Mouse (Mus musculus): Measurements from ENCODE around the gene Mpv17l2. TPM values are rescaled to one million over a fixed set of nuclear protein-coding genes. Genes with fewer than 3 reads are reported as not detected.
A peak's percentile ranks its signal among the peaks of the same experiment; 100 is the strongest.

The Mpv17l2 gene
- total RNA-seq, 1 experiment from 2014 or later = 7.0 TPM

DNA sequence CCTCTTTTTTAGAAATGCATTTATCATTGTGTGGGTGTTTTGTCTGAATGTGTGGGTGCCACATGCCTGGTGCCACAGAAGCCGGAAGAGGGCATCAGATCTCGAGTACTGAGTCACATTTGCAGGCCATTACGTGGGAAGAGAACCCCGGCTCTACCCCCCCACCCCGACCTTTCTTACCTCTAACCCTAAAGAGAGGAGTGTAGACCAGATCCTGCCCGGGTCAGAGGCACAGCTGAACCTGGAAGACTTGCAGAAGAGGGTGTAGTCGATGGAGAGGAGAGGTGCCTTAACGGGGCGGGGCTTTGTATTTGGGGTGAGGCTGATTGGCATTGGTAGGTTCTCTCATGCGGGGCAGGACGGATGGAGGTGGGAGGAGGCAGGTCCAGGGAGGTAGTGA lies 15.9 kb downstream of the Mpv17l2 start:
- ATAC-seq (replicated peaks in 1 of 2; ENCODE audit: insufficient read depth in 1 of 2, low FRiP score in 2 of 2, low TSS enrichment in 1 of 2, low read depth in 1 of 2, poor library complexity in 2 of 2, severe bottlenecking in 2 of 2) = no peak

DNA sequence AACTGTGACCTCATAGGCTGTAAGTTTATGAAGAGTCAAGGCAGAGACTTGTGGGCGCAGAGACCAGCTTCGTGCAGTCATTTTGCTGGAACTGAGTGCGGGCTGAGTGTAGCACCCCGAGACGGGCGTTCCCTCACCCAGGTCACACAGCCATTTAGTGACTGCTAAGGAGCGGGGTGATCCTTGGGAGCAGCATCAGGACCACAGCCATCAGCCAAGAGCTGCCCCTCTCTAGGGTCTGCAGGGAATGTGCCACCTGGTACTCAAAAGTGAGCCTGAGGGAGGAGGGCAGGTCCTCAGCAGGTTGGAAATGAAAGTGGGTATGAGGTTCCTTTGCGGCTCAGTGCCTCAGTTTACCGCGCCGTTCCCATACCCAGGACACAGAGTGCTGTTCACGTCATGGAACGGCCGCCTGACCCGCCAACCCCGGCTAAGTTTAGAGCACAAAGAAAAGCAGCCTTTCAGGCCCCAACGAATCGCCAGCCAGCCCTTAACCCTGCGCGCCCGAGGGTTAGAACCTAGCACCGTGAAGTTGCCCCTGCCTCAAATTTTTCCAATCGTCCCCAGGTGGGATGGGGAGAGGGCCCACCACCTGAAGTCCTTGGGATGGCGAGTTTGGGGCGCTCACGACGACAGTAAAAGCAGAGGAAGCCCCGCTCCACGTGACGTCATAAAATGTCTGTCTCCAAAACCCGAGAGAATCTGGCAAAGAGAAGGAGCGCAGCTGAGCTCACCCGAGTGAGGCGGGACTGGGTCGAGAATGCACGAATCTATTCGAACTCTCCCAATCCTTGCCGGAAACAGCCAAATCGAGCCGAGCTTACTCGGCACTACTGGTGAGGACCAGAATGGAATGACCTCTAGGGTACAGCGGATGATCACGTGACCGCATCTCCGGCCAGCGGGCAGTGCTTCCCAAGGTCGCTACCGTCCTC lies 16.8 kb downstream of the Mpv17l2 start:
- ATAC-seq (replicated peaks in 1 of 2; ENCODE audit: insufficient read depth in 1 of 2, low FRiP score in 2 of 2, low TSS enrichment in 1 of 2, low read depth in 1 of 2, poor library complexity in 2 of 2, severe bottlenecking in 2 of 2) = peak in 1 of 2 experiments; percentile 24; a peak in 2 of 4 replicates

DNA sequence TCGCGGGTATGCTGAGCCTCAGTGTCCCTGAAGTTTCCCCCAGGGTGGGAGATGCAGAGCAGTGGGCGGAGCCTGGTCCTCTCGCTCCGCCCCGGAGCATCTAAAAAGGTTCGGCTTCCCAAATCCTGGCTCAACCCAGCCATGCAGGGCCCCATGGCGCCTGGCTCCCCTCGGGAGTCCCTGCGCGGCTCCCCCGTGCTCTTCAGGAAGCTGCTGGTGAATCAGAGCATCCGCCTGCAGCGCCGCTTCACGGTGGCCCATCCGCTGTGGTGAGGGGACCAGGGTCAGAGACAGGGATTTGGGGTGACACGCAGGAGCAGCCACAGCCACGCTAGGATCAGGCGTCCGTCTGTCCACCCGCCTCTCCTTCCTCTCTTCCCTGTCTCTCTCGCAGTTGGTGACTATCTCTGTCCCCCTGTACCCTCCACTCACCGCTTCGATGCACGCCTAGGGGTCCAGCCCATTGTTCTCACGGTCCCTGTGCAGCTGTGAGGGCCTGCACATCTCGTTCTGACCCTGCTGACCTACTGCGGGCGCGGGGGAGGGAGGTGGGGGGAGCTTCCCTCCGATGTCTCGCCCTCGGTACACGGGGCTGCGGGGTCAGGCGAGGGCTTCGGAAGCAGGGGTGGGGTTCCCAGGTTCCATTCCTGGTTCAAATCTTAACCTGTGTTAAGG lies 17.6 kb downstream of the Mpv17l2 start:
- no peak for ATAC-seq (replicated peaks in 1 of 2; ENCODE audit: insufficient read depth in 1 of 2, low FRiP score in 2 of 2, low TSS enrichment in 1 of 2, low read depth in 1 of 2, poor library complexity in 2 of 2, severe bottlenecking in 2 of 2)

- no peak for ATAC-seq (replicated peaks in 1 of 2; ENCODE audit: insufficient read depth in 1 of 2, low FRiP score in 2 of 2, low TSS enrichment in 1 of 2, low read depth in 1 of 2, poor library complexity in 2 of 2, severe bottlenecking in 2 of 2)
Observed at GRCm38 (mm10) chr8:70742176-70742575, 18.6 kb downstream of the Mpv17l2 start.

DNA sequence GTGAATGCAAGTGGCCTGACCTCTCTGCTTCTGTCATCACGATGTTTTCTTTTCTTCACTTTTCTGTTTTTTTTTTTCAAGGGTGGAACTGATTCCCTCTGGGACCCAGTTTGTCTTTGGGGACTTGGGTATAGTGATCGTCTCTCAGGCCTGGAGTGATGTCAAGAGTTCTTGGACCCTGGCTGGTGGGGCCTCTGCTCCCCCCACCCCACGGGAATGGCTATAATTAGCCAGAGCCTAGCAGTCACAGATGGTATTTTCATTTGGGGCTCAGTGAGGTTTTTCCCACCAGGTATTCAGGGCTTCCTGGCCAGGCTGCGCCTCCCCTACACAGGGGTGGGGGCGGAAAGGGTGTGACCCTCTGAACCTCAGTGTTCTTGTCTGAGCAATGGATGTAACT lies 19.1 kb downstream of the Mpv17l2 start:
- ATAC-seq (replicated peaks in 1 of 2; ENCODE audit: insufficient read depth in 1 of 2, low FRiP score in 2 of 2, low TSS enrichment in 1 of 2, low read depth in 1 of 2, poor library complexity in 2 of 2, severe bottlenecking in 2 of 2) = no peak

GRCm38 (mm10) chr8:70738211-70738610 lies 22.5 kb downstream of the Mpv17l2 start:
- no peak for ATAC-seq (replicated peaks in 1 of 2; ENCODE audit: insufficient read depth in 1 of 2, low FRiP score in 2 of 2, low TSS enrichment in 1 of 2, low read depth in 1 of 2, poor library complexity in 2 of 2, severe bottlenecking in 2 of 2)

GRCm38 (mm10) chr8:70737705-70738104 lies 23.0 kb downstream of the Mpv17l2 start:
- ATAC-seq (replicated peaks in 1 of 2; ENCODE audit: insufficient read depth in 1 of 2, low FRiP score in 2 of 2, low TSS enrichment in 1 of 2, low read depth in 1 of 2, poor library complexity in 2 of 2, severe bottlenecking in 2 of 2) = no peak

DNA sequence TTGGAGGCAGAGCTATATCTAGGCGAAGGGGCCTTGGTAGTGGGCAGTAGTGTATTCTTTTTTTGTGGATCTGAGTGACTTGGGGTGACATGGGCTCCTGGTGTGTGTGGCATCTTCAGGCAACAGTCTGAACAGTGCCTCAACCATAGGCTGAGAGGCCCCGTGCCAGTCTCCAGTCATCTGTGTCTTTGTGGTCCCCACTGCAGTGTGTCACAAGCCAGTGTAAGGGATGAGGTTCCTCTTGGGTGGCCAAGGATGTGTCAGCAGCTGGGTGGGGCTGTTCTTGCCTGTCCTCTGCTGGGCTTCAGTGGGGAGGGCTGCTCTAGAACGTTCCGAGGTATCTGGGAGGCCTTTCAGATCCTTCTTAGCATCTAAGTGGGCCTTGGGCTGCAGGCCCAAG lies 29.8 kb downstream of the Mpv17l2 start:
- no peak for ATAC-seq (replicated peaks in 1 of 2; ENCODE audit: insufficient read depth in 1 of 2, low FRiP score in 2 of 2, low TSS enrichment in 1 of 2, low read depth in 1 of 2, poor library complexity in 2 of 2, severe bottlenecking in 2 of 2)

DNA sequence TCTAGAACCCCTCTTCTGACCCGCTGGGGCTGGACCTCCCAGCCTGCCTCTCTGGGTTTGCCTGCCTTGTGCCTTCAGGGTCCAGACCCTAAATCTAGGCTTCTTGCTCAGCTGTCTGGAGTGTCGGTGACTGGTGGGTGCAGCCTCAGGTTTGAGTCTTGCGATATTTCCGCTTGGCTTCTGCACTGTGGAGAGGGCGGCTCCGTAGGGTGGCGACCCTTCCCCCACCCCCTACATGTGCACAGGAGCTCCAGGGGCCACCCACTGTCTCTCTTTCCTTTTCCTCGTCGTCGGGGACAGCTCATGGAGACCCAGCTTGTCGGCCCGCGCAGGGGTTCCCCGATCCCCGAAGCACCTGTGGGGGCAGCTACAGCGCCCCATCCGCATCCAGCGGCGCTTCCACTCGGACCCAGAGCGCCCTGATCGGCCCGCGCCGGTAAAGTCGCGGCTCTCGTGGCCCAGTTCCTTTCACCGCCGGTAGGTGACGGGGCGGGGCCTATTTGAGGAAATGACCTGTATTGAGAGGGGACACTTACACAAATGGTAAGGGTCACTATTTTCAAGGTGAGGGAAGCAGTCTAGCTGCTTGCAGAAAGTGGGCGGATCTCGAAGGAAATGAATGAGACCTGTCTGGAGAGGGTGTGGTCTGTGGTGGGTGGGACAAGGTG lies 30.8 kb downstream of the Mpv17l2 start:
- ATAC-seq (replicated peaks in 1 of 2; ENCODE audit: insufficient read depth in 1 of 2, low FRiP score in 2 of 2, low TSS enrichment in 1 of 2, low read depth in 1 of 2, poor library complexity in 2 of 2, severe bottlenecking in 2 of 2) = peak; percentile 66 to 82

GRCm38 (mm10) chr8:70726721-70727120 lies 34.0 kb downstream of the Mpv17l2 start:
- ATAC-seq (replicated peaks in 1 of 2; ENCODE audit: insufficient read depth in 1 of 2, low FRiP score in 2 of 2, low TSS enrichment in 1 of 2, low read depth in 1 of 2, poor library complexity in 2 of 2, severe bottlenecking in 2 of 2) = no peak

- ATAC-seq (replicated peaks in 1 of 2; ENCODE audit: insufficient read depth in 1 of 2, low FRiP score in 2 of 2, low TSS enrichment in 1 of 2, low read depth in 1 of 2, poor library complexity in 2 of 2, severe bottlenecking in 2 of 2) = no peak
Observed at GRCm38 (mm10) chr8:70725792-70726447, 34.8 kb downstream of the Mpv17l2 start.

DNA sequence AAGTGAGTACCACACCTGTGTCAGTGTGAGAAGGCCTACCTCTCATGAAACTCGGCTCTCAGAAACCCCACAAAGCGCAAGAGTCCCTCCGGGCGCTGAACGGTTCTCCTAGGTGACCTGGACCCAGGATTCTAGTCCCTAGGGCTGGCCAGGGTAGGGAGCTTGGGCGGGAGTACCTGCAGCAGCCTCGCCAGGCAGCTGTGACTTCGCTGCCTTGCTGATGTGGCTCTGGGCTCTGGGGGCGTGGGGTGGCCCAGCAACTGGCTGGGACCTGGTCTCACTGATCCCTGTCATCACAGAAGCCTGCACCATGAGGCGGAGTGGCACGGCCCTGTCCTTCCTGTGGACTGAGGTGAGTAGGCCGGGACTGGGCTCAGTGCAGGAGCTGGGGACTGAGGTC lies 36.5 kb downstream of the Mpv17l2 start:
- no peak for ATAC-seq (replicated peaks in 1 of 2; ENCODE audit: insufficient read depth in 1 of 2, low FRiP score in 2 of 2, low TSS enrichment in 1 of 2, low read depth in 1 of 2, poor library complexity in 2 of 2, severe bottlenecking in 2 of 2)

- no peak for ATAC-seq (replicated peaks in 1 of 2; ENCODE audit: insufficient read depth in 1 of 2, low FRiP score in 2 of 2, low TSS enrichment in 1 of 2, low read depth in 1 of 2, poor library complexity in 2 of 2, severe bottlenecking in 2 of 2)
Observed at GRCm38 (mm10) chr8:70723486-70724210, 37.1 kb downstream of the Mpv17l2 start, which contains the start of gene Pde4c. TSS of gene Pde4c (plus strand) at chr8:70723720.

DNA sequence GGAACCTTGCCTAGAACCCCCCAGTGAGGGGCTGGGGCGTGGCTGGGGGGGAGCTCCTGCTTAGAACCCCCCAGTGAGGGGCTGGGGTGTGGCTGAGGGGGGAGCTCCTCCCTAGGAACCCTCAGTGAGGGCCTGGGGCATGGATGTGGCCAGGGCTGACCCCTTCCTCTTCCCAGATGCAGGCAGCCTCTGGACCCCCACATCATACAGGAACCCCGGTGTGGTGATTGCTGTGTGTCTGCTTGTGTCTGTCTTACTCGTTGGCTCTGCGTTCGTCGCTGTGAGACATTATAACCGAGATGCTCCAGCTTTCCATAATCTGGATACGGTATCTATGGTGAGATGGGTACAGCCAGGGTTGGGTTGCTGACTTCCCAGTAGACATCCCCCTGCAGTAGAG lies 39.1 kb downstream of the Mpv17l2 start:
- ATAC-seq (replicated peaks in 1 of 2; ENCODE audit: insufficient read depth in 1 of 2, low FRiP score in 2 of 2, low TSS enrichment in 1 of 2, low read depth in 1 of 2, poor library complexity in 2 of 2, severe bottlenecking in 2 of 2) = no peak

DNA sequence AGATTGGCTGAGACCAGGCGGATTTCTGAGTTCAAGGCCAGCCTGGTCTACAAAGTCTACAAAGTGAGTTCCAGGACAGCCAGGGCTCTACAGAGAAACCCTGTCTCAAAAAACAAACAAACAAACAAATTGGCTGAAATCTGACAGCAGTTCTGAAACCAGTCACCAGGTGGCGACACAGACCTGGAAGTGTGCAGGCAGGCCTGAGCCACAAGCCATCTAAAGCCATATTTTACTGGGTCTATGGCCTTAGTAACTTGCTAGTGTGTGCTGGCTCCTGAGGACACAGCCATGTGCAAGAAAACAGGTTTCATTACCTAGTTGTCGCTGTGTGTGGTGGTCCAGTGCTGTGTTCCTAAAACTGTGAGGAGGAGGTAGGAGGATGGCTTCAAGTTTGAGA lies 40.0 kb downstream of the Mpv17l2 start:
- peak in 1 of 2 experiments; percentile 64; a peak in 1 of 4 replicates for ATAC-seq (replicated peaks in 1 of 2; ENCODE audit: insufficient read depth in 1 of 2, low FRiP score in 2 of 2, low TSS enrichment in 1 of 2, low read depth in 1 of 2, poor library complexity in 2 of 2, severe bottlenecking in 2 of 2)

DNA sequence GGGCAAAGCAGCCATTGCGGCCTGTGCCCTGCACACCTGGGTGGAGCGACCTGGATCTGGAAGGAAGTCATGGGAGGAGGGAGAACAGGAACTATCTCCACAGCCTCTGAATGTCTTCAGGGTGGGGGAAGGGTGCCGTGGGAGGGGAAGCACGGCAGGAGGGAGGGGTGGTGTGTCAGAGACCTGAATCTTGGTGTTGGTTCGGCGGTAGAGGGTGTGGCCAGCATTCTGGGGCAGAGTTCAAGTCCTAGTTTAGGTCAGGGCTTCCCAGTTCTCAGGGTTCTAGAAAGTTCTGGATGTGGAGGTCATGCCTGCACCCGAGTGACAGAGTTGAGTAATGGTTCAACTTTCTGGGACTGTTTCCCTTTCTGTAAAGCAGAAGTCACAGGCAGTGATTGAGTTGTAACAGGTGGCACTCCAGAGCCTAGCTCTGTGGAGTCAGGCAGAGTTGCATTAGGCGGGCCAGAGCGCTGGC lies 40.9 kb downstream of the Mpv17l2 start:
- ATAC-seq (replicated peaks in 1 of 2; ENCODE audit: insufficient read depth in 1 of 2, low FRiP score in 2 of 2, low TSS enrichment in 1 of 2, low read depth in 1 of 2, poor library complexity in 2 of 2, severe bottlenecking in 2 of 2) = no peak

GRCm38 (mm10) chr8:70718297-70718696 lies 42.4 kb downstream of the Mpv17l2 start, which contains the start of gene Gm3336:
TSS of gene Gm3336 (plus strand) at chr8:70718543.
- peak; percentile 76 to 82 for ATAC-seq (replicated peaks in 1 of 2; ENCODE audit: insufficient read depth in 1 of 2, low FRiP score in 2 of 2, low TSS enrichment in 1 of 2, low read depth in 1 of 2, poor library complexity in 2 of 2, severe bottlenecking in 2 of 2)
